In the genomic region with DNA sequence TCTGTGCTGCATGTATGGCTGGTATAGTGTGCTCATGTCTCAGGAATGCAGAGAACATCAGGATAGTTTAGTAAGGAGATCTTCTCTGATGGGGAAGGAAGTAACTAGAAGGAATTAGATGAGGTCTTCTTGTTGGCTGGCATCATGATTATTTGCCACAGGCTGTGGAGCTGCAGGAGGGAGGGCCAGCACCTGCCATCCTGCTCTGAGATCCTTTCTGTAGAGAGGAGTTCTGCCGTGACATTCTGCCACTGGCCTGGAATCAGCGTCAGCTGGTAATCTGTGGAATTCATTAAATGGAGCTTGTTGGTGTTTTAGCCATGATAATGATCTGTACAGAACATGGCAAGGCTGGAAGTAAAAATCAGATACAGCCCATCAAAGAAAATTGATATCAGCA, we compare ENCODE assay signal across 34 mouse cellular contexts. TPM values are rescaled to one million over a fixed set of nuclear protein-coding genes. Genes with fewer than 3 reads are reported as not detected.
DNase-seq lines count a peak whose midpoint lies in the region; ATAC-seq lines count a peak whose summit lies in the region.
"Had no signal": no experiment of that assay in that cellular context is flagged by ENCODE, and none has a peak within 500 bp of the region (broad histone marks: within the 10 kb centered on the region; RNA-seq: fewer than 3 reads in every experiment).

No protein-coding gene starts in this region.

- no peaks in the 10 kb centered on the region for H3K27me3 ChIP-seq in neural tube, embryonic 12.5 days (replicated peaks)
- no peaks in the 10 kb centered on the region for H3K27me3 ChIP-seq in hindbrain, embryonic 16.5 days (replicated peaks; ENCODE audit: control insufficient read depth, insufficient read depth, low read length)
- H3K27me3 ChIP-seq: heart, embryonic 12.5 days; hindbrain, embryonic 13.5 days; limb, embryonic 12.5 days; liver, embryonic 15.5 days; neural tube, embryonic 15.5 days; stomach, embryonic 15.5 days had no signal

- H3K9me3 ChIP-seq in neural tube, embryonic 12.5 days = no peaks in the 10 kb centered on the region
- no peaks in the 10 kb centered on the region for H3K9me3 ChIP-seq in hindbrain, embryonic 16.5 days (ENCODE audit: control insufficient read depth, low read length)
- H3K9me3 ChIP-seq: heart, embryonic 12.5 days; hindbrain, embryonic 13.5 days; limb, embryonic 12.5 days; liver, embryonic 15.5 days; midbrain, embryonic 10.5 days; neural tube, embryonic 15.5 days; stomach, embryonic 15.5 days had no signal

- no peak overlapping the region for H3K4me3 ChIP-seq in neural tube, embryonic 12.5 days
- H3K4me3 ChIP-seq in hindbrain, embryonic 16.5 days (ENCODE audit: low read length) = no peak overlapping the region
- H3K4me3 ChIP-seq: erythroblast, embryonic 14.5 days; gastrocnemius, adult 2 months; heart, embryonic 12.5 days; hindbrain, embryonic 13.5 days; limb, embryonic 12.5 days; liver, embryonic 15.5 days; midbrain, embryonic 10.5 days; neural tube, embryonic 15.5 days; stomach, embryonic 15.5 days had no signal

- ATAC-seq in neural tube, embryonic 12.5 days (ENCODE audit: low FRiP score, low read depth) = no peak
- ATAC-seq in hindbrain, embryonic 16.5 days = no peak
- ATAC-seq: CD4-positive, CD25-positive, alpha-beta regulatory T cell, adult 4 months; forebrain, embryonic 16.5 days; midbrain, embryonic 16.5 days had no signal

- peaks cover 64% of the 10 kb centered on the region for H3K36me3 ChIP-seq in neural tube, embryonic 12.5 days
- H3K36me3 ChIP-seq in hindbrain, embryonic 16.5 days (ENCODE audit: control insufficient read depth, insufficient read depth, low read length) = peaks cover 37% of the 10 kb centered on the region

- H3K4me1 ChIP-seq in neural tube, embryonic 12.5 days = no peaks in the 10 kb centered on the region
- no peaks in the 10 kb centered on the region for H3K4me1 ChIP-seq in hindbrain, embryonic 16.5 days (ENCODE audit: control insufficient read depth, insufficient read depth, low read depth, low read length)
- H3K4me1 ChIP-seq: hindbrain, embryonic 13.5 days; limb, embryonic 12.5 days; liver, embryonic 15.5 days; midbrain, embryonic 10.5 days; neural tube, embryonic 15.5 days; stomach, embryonic 15.5 days had no signal

- H3K9ac ChIP-seq in neural tube, embryonic 12.5 days = 0 out of 2 replicates have a peak overlapping the region, but pooled peaks have one; percentile 13
- H3K9ac ChIP-seq in hindbrain, embryonic 16.5 days (ENCODE audit: low read depth, low read length) = no peak overlapping the region
- H3K9ac ChIP-seq: heart, embryonic 12.5 days; hindbrain, embryonic 13.5 days; limb, embryonic 12.5 days; liver, embryonic 15.5 days; lung, embryonic 14.5 days; neural tube, embryonic 15.5 days; stomach, embryonic 15.5 days had no signal

- WGBS in neural tube, embryonic 12.5 days = 89% methylated on average over 2 of the region's 2 CpGs
- 70% methylated on average over 2 of the region's 2 CpGs for WGBS in hindbrain, embryonic 16.5 days

- DNase-seq in neural tube, embryonic 10.5 days (ENCODE audit: extremely low spot score, low spot score) = no peak
- peak; percentile 64 to 76 for DNase-seq in cerebellum, adult 18-20 months
- peak; percentile 68 to 71 for DNase-seq in cerebellum, postnatal 10 days
- DNase-seq in thymus, postnatal 0 days (ENCODE audit: low spot score) = no peak
- no peak for DNase-seq in adrenal gland, postnatal 4 days (ENCODE audit: low spot score in 2 of 2)
- DNase-seq: gastrocnemius, adult 2 months; gastrocnemius, postnatal 36 days; heart, adult 18-20 months; heart, postnatal 4 days; kidney, adult 11 months; kidney, postnatal 14 days; layer of hippocampus, adult 9-11 months; lung, embryonic 14.5 days; lung, postnatal 14 days; retina, postnatal 1 day; right cerebral cortex, postnatal 25 days; thymus, adult 18-20 months; thymus, postnatal 4 days had no signal

- no peak overlapping the region for H3K4me2 ChIP-seq in neural tube, embryonic 12.5 days (replicated peaks)
- H3K4me2 ChIP-seq in hindbrain, embryonic 16.5 days (ENCODE audit: low read length) = no peak overlapping the region
- H3K4me2 ChIP-seq: heart, embryonic 12.5 days; hindbrain, embryonic 13.5 days; limb, embryonic 12.5 days; liver, embryonic 15.5 days; lung, embryonic 14.5 days; neural tube, embryonic 15.5 days; stomach, embryonic 15.5 days had no signal

- H3K27ac ChIP-seq in neural tube, embryonic 12.5 days = no peak overlapping the region
- no peak overlapping the region for H3K27ac ChIP-seq in hindbrain, embryonic 16.5 days (ENCODE audit: low read depth, low read length)
- H3K27ac ChIP-seq: gastrocnemius, adult 2 months; hindbrain, embryonic 13.5 days; limb, embryonic 12.5 days; liver, embryonic 15.5 days; midbrain, embryonic 10.5 days; neural tube, embryonic 15.5 days; stomach, embryonic 15.5 days had no signal

RNA-seq across cellular contexts. Expression of gene Adrm1, which starts 25.2 kb away (rescaled TPM):
- 218 and 221 TPM in 2 replicates for polyA plus RNA-seq in neural tube, embryonic 12.5 days (2016; fragmentation: Nextera tagmentation; extraction: Ambion mirVana)
- polyA plus RNA-seq in thymus, postnatal 0 days (2015; fragmentation: Nextera tagmentation; extraction: Ambion mirVana) = 195 TPM in 2 replicates
- 100 to 1,000 TPM; 128 to 136 TPM for total RNA-seq in adrenal gland, postnatal 4 days (2021)
- polyA plus RNA-seq in hindbrain, embryonic 16.5 days (2015; fragmentation: Nextera tagmentation; extraction: Ambion mirVana) = 193 and 201 TPM in 2 replicates

RNA-seq across cellular contexts. Expression of gene Osbpl2, which starts 27.0 kb away (rescaled TPM):
- polyA plus RNA-seq in neural tube, embryonic 12.5 days (2016; fragmentation: Nextera tagmentation; extraction: Ambion mirVana) = 51.8 and 52.5 TPM in 2 replicates
- polyA plus RNA-seq in thymus, postnatal 0 days (2015; fragmentation: Nextera tagmentation; extraction: Ambion mirVana) = 26.5 and 27.3 TPM in 2 replicates
- total RNA-seq in adrenal gland, postnatal 4 days (2021) = 10 to 100 TPM; 35.1 to 37.2 TPM
- 70.5 and 72.8 TPM in 2 replicates for polyA plus RNA-seq in hindbrain, embryonic 16.5 days (2015; fragmentation: Nextera tagmentation; extraction: Ambion mirVana)

RNA-seq across cellular contexts. Expression of gene Hrh3, which starts 41.8 kb away (rescaled TPM):
- 2.8 and 3.4 TPM in 2 replicates for polyA plus RNA-seq in neural tube, embryonic 12.5 days (2016; fragmentation: Nextera tagmentation; extraction: Ambion mirVana)
- 0.46 and 0.49 TPM in 2 replicates for polyA plus RNA-seq in thymus, postnatal 0 days (2015; fragmentation: Nextera tagmentation; extraction: Ambion mirVana)
- under 1 TPM; 0.28 to 0.48 TPM for total RNA-seq in adrenal gland, postnatal 4 days (2021)
- 2.1 and 2.7 TPM in 2 replicates for polyA plus RNA-seq in hindbrain, embryonic 16.5 days (2015; fragmentation: Nextera tagmentation; extraction: Ambion mirVana)
- total RNA-seq: gastrocnemius, adult 2 months; gastrocnemius, postnatal 36 days; heart, adult 18-20 months; heart, postnatal 4 days; liver, adult 2 months had no signal
- polyA plus RNA-seq: CD4-positive, CD25-positive, alpha-beta regulatory T cell, adult 4 months; erythroblast, embryonic 14.5 days; heart, embryonic 12.5 days; heart, postnatal 0 days; kidney, embryonic 14.5 days; liver, adult 2 months; liver, embryonic 15.5 days; lung, embryonic 14.5 days had no signal

Comparison
In these comparisons a context has a peak if more than half of its experiments do, and no peak if none do; other contexts are left out.
1. DNase-seq: peak in cerebellum, adult 18-20 months (2 of 2) and cerebellum, postnatal 10 days (2 of 2); none in neural tube, embryonic 10.5 days (single experiment), thymus, postnatal 0 days (single experiment) and adrenal gland, postnatal 4 days (0 of 2).